Mouse (Mus musculus) embryonic facial prominence, embryonic 13.5 days (tissue): ENCODE data around the gene Abhd17c. TPM values are rescaled to one million over a fixed set of nuclear protein-coding genes. Genes with fewer than 3 reads are reported as not detected.

Source experiments
- polyA plus RNA-seq: library from polyadenylated mRNA; unstranded; fragments of >200 nt; fragmentation: Nextera tagmentation; extraction: Ambion mirVana; gene quantifications from 2 replicates; pipeline ENCODE4 v1.2.1, GENCODE M21; 2015

The Abhd17c gene
- polyA plus RNA-seq, 1 experiment from 2014 or later = 11.7 TPM

Other genes with a start within 250 kb of the Abhd17c start
- gene Cemip, start 65.4 kb downstream of the Abhd17c start, polyA plus RNA-seq = 0.25 and 0.40 TPM in 2 replicates